Mouse (Mus musculus): ENCODE data around the gene Gga2. TPM values are rescaled to one million over a fixed set of nuclear protein-coding genes. Genes with fewer than 3 reads are reported as not detected.

Gene Gga2
- polyA plus RNA-seq, 1 experiment from 2014 or later: 23.4 TPM

DNA sequence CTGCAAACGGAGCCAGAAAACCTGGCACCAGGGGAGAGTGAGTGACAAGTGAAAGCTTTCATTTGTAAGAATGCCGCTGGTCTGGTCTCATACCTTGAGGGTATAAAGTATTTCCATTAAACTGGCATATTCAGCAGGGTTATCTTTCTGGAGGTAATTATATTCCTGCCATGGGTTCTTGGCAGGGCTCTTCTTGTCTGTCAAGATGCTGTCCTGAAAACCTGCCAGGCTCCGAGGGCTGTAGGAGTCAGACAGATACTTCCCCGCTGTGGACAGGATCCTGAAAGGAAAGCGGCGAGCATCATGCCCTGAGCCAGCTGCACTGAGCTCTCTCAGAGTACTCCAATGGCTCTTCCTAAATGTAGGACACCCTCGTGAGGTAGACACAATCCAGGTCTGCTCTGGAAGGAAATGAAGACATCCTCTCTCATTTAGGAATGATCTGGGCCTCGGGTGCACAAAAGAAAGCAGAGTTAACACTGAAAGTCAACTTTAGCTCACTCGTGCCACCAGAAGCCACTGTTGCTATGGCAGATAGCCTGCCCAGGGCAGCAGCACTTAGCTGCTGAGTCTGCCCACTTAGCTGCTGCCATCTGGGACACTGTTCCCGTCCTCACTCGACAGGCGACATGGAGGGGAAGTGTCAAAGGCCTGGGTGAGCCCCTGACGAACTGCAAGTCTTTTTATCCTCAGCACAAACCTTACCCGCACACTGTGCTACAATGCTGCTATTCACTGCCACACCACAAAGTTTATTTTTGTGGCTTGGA is 84.0 kb downstream of the Gga2 start:
- 94% methylated on average over 14 of the region's 14 CpGs for WGBS (ENCODE audit: missing documents)
- Histone ChIP-seq H3K79me2 (ENCODE audit: inconsistent target) (no peaks in the 10 kb centered on the region), H3K36me3 (ENCODE audit: inconsistent target) (peaks cover 52% of the 10 kb centered on the region), H3K27ac (no peak overlapping the region), H3K4me3 (ENCODE audit: inconsistent target) (no peak overlapping the region)

Other genes starting within 250 kb of the Gga2 start
- not detected in 3 replicates for gene Scnn1b, start 156.2 kb downstream of the Gga2 start, polyA plus RNA-seq (2018)
- gene Cog7, start 39.5 kb downstream of the Gga2 start, polyA plus RNA-seq (2018): 25.7 to 38.9 TPM (median 27.1 TPM) in 3 replicates
- gene Ubfd1, start 46.0 kb upstream of the Gga2 start, polyA plus RNA-seq (2018): 22.6 to 24.5 TPM (median 23.1 TPM) in 3 replicates
- 1.7 to 6.3 TPM (median 2.3 TPM) in 3 replicates for gene Ears2, start 46.0 kb upstream of the Gga2 start, polyA plus RNA-seq (2018)
- 63.3 to 114 TPM (median 85.0 TPM) in 3 replicates for gene Ndufab1, start 80.7 kb upstream of the Gga2 start, polyA plus RNA-seq (2018)
- gene Palb2, start 111.8 kb upstream of the Gga2 start, polyA plus RNA-seq (2018): 3.8 to 7.8 TPM (median 4.4 TPM) in 3 replicates
- 105 to 133 TPM (median 112 TPM) in 3 replicates for gene Dctn5, start 111.8 kb upstream of the Gga2 start, polyA plus RNA-seq (2018)
- 0.68 to 10.4 TPM (median 5.0 TPM) in 3 replicates for gene Plk1, start 138.2 kb upstream of the Gga2 start, polyA plus RNA-seq (2018)
- not detected in 3 replicates for gene Ern2, start 165.0 kb upstream of the Gga2 start, polyA plus RNA-seq (2018)
- gene Chp2, start 198.3 kb upstream of the Gga2 start, polyA plus RNA-seq (2018): 0.17 to 4.2 TPM (median 2.5 TPM) in 3 replicates

Data from macrophage (primary cell).